Mouse (Mus musculus): ENCODE measurements at regions not wholly inside any gene's neighbourhood (a gene's known extent, or its start where the extent isn't known, plus 50 kb on each side); places are given as distances from the start of the nearest gene placed in this dataset.

DNA sequence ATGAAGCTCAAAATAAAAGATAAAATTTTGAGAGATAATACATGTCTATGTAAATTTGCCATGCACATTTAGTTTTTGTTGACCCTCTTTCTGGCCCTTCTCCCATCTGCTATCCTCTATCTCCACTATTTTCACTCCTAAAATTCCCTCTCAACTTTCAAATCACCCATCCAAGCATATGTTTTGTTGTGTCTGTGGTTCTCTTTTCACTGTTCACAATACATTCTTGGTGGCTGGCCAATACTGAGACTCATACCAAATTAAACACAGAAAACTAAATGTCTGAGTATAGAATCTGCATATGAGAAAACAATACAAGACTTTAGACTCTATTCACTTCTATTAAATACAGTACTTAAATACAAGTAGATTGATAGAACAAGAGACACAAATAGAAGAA is 581.2 kb upstream of the Epha5 start:
- peak; percentile 56 for DNase-seq (ENCODE audit: inconsistent ontology term)

- DNase-seq (ENCODE audit: inconsistent ontology term), result peak; percentile 16
These were observed 579.5 kb upstream of the Epha5 start for GRCm38 (mm10) chr5:84996657-84997056.
